Mouse (Mus musculus) ovary, postnatal 36 days (tissue): Measurements from ENCODE around the gene Irf1.

Source experiments
- DNase-seq: peaks from one replicate; pipeline ENCODE4 v3.0.0; 2022; ENCODE audit warnings: low spot score, mixed read lengths

Gene Irf1

DNA sequence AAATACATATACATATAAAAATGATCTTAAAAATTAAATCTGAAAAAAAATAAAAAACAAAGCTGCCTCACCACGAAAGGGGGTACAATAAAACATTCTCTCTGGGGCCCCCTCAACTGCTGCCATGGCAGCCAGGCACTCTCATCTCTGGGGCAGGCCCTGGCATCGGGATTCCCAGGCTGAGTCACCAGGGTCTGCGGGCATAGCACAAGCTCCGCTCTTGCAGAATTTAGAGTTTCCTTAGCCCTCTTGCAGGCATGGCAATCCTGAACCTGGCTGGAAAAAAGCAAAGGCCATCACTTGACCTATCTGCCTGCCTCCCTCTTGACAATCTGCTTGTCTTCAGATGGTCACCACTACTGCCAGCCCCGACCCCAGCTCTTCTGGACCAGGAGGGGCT is 8.5 kb upstream of the Irf1 start:
- no peak for DNase-seq

DNA sequence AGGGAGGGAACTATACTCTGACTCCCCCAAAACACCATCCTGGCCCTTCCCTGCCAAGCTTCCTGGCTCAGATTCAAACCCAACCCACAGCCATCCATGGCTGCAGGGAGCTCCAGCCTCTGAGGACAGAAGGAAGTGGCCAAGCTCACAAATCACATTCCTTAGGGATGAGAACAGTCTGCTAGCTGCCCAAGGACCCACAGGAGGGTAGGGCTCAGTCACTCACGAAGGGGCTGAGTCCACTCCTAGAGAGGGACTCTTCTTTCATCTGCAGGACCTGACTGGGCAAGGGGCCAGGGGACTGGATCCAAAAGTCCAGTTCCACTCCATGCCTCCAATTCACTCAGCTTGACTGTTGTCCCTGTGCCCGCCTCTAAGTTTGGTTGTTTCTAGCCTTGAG is 8.0 kb upstream of the Irf1 start:
- peak; percentile 67 for DNase-seq

DNA sequence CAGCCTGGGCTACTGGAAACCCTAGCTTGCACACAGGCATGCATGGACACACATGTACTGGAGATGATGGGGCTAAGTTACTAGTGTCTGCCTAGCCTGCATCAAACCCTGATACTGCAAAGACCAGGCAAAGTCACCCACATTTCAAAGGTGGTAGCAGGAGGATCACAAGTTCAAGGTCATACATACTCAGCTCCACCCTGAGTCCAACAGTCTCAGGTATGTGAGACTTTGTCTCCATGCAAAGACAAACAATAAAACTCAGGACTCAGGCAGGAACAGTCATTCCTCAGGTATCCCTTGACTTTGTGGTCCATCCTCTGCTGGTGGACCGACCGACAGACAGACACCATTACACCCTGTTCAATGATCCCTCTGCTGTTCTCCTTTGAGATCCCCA is 7.4 kb upstream of the Irf1 start:
- DNase-seq: no peak

DNA sequence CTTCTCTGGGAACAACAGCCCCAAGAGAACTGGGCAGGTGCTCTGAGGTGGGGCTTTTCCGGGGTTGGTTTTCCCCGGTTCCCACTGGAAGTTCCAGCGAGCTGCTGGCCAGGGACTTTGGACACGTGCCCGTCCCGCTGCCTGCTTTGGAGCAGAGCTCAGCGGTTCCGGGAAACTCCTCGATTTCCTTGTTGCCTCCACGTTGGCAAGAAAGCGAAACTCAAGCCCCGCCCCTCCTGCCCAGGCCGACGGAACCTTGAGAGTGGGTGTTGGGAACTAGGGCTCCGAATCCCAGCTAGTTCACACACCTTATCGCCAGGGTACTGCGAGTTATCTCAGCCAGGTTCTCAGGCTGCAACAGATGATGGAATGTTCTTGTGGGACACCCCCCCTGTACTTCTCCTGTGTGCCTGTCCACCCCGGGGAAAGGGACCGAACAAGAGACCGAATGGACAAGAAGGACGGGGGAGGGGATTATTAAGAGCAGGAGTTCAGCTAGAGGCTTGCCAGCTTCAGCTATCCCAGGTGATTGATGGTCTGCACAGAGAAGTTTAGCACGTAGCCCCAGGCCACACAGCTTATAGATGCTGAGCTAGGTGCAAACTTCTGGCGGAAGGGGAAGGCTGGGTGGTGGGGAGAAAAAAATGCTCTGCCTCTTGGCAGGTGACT is 6.9 kb upstream of the Irf1 start:
- DNase-seq: peak; percentile 87

DNA sequence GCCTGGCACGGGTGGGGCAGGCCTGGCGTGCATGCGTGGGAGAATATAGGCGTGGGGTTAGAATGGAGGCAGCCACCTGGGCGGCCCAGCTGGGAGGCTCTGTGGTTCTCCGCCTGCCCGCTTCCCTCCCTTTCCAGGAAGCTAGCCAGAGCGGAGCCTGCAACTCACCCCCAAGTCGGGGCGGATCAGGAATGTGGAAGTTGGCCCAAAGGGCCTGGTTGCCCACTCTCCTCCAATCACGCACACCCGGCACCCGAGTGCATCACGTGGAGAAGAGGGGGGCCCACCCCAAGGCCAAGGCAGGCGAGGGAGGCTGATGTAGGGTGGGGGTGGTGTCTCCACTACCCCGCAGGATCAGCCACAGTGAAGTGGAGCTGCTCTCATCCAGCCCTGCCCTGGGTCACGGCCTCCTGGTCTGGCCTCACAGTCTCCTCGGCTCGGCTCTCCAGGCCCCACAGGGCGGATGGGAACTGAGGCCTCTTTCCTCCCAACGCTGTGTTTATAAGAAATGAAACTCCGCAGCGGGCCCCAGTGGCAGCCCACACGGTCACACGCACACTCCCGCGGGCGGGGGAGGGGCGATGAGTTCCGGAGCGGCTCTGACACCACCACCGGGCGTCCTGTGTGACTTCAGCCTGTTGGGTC is 6.2 kb upstream of the Irf1 start:
- peak; percentile 87 for DNase-seq

DNA sequence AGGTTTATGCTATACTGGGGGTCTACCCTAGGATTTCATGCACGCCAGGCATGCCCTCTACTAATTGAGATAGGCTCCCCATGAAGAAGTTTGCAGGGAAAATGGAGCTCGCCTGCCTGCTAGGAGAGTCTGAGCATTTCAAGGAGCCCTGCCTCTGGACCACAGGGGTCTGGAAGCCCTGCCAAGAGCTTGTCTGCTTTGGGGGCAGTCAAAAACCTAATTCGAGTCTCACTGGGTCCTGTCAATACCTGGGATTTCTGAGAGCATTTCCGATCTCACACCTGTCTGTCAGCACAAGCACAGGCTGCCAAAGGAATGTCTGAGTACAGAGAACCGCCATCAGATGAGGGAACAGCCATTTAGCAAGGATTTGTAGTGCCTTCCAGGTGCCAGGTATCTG is 5.2 kb upstream of the Irf1 start:
- no peak for DNase-seq

DNA sequence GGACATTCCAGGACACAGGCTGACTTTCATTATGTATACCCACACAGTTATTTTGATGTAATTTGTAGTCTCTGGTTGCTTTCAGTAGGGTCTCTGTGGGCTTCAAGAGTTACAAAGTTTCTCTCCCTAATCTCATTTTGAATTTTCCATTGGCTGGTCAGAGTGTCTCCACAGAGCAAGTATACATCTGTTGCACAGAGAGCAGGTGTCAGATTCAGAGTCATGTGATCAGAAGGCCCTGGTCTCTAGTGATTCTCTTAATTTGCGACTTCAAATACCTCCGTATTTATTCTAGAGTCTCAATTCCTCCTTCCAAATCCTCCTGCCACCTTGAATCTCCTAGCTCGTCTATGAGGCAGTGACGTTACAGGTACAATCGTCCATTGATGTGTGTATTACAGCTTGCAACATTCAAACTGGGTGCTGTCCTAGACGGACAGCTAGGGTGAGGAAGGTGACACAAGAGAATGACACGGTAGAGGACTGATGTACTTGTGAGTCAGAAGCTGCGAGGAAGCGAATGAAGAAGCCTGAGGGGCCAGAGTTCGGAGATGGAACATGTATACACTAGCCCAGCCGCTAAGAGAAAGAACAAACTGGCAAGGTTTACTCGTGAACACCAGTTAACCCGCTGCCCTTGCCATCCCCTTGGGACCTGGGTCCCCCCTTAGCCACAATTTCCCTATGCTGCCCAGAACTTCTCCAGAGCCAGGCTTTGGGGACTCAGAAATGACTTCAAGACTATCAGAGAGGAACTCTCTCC is 1.2 kb upstream of the Irf1 start:
- no peak for DNase-seq

DNA sequence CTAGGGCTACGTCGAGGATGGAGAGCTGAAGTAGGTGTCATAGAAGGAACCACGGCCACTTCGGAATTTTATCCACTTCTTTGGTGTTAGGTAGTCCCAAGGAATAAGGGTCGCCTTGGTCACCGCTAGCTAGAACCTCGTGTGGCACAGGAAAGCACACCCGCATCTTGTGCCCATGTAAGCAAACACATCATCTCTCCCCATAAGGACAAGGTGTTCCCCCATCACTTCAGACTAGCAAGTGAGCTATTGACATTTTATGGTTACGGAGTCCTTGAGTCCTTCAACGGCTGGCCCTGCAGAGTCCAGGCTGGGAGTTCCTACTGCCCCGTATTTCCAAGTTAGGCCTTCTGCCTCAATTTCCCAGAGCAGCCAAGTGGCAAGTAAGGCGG is 633 bp upstream of the Irf1 start:
- no peak for DNase-seq

DNA sequence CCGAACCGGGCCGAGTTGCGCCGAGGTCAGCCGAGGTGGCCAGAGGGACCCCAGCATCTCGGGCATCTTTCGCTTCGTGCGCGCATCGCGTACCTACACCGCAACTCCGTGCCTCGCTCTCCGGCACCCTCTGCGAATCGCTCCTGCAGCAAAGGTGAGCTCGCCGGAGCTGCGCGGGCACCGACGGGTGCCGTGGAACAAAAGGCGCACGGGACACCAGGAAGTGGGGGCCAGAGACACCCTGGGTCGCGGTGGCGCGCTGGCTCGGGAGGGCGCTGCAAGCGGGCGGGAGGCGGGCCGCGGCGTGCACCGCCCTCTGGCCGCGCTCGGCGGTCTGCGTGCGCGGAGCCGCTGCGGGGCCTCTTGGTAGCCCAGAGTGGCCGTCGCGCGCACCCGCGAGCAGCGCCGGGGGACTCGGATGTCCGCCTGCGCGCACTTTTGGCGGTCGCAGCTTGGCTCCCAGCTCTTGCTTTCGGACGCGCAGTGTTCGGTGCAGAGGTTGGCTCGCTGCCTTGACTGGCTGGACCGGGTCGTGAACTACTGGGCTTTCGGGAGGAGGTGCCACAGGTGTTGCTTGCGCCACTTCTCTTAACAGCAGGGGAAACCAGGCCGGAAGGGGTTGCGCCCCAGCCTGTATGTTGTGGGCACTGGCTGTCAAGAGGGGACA is 444 bp downstream of the Irf1 start:
- DNase-seq: peak; percentile 84

DNA sequence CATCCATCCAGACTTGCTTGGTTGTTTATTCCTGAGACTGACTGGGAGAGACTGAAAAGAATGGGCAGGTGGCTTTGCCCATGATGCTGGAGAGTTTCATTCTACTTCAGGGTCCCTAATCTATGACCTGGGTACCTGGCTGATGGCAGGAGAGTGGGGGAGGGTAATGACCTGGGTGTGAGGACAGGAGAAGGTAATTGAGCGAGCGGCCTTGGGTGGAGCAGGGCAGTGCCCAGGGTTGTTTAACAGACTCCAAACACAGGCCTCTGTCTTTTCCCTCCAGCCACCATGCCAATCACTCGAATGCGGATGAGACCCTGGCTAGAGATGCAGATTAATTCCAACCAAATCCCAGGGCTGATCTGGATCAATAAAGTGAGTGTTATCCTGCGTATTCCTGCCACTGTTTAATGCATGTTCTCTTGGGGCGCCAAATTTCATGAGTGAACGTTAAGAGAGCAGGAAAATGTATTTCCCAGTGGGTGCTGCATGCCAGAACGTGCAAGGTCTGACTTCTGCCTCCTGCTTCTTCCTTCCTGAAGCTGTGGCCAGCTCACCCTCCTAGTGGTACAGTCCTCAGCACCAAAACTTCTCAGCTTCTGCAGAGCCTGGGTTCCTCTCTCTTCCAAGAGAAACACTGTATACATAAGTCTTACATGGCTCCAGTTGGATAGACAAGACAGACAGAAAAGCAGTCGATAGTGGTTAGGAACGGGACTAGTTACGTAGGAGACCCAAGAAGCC is 1.4 kb downstream of the Irf1 start:
- DNase-seq: no peak

DNA sequence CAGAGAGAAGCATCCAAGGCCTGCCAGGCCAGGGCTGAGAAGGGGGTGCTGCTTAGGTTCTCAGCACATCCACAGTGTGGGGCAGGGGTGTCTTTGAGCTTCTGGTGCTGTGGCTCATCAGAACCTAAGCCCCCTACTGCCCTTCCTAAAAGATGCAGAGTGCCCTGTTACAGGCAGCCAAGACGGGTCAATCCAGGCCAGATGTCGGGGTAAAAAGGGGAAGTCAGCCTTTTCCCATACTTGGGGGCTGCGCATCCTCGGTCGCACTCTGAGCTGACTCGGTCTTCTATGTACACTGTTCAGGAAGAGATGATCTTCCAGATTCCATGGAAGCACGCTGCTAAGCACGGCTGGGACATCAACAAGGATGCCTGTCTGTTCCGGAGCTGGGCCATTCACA is 2.7 kb downstream of the Irf1 start:
- DNase-seq: no peak

DNA sequence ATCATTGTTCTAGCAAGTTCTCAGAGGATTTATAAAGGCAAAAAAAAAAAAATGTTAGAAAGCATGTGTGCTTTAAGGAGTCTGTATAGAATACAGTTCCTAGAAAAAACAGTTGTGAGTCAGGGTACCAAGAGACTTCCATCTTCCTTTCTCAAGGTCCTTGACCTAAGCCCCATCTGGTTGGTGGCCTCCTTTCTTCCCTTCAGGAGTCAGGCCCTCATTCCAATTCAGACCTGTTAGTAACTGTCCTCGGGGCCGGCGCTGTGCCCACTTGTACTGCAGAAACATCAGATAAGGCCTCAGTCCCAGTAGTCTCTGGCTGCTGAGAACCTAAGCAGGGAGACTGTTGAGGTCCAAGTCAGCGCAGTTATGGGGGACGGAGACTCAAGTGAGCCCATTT is 3.3 kb downstream of the Irf1 start, which contains the start of gene Gm17334:
Gm17334 (minus strand) TSS at position 101 of the 400 bp plus-strand sequence.
- DNase-seq: no peak

DNA sequence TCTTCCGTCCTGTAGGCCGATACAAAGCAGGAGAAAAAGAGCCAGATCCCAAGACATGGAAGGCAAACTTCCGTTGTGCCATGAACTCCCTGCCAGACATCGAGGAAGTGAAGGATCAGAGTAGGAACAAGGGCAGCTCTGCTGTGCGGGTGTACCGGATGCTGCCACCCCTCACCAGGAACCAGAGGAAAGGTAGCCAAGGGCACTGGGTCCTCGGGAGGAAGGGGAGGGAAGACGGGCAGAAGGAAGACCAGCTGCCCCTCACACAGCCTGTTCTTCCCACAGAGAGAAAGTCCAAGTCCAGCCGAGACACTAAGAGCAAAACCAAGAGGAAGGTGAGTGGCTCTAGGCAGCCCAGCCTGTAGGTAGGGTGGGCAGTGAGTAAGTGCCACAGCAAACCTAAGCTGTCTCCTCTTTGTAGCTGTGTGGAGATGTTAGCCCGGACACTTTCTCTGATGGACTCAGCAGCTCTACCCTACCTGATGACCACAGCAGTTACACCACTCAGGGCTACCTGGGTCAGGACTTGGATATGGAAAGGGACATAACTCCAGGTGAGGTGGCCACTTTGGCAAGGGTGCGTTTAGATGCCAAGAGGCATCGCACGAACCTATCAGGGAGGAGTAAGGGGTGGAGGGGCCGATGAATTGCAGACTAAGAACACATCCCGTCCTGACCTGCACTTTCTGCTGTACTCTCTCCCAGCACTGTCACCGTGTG is 4.0 kb downstream of the Irf1 start:
- no peak for DNase-seq

DNA sequence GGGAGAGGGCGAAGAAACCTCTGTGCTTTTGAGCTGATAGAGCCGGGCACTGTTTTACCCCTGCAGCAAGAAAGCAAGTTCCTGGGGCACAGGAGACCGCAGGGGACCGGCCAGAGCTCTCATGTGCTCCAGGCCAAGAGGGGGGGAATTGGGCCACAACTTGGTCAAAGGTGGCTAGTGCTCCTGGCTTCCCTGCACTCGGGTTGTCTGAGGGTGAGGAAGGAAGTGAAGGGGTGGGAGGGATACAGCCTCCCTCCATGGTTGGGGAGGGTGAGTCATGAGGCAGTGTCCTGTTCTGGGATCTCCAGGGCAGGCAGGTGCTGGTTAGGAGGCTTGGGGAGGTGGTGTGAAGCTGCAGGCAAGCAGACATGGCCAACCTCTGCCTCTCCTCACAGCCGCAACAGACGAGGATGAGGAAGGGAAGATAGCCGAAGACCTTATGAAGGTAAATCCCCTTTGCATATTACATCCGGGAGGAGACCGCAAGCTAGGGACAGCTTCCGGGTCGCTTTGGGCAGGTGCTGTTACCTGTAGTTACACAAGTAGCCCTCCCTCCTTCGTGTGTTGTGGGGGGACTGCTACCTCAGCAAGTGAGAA is 4.9 kb downstream of the Irf1 start:
- DNase-seq: no peak

DNA sequence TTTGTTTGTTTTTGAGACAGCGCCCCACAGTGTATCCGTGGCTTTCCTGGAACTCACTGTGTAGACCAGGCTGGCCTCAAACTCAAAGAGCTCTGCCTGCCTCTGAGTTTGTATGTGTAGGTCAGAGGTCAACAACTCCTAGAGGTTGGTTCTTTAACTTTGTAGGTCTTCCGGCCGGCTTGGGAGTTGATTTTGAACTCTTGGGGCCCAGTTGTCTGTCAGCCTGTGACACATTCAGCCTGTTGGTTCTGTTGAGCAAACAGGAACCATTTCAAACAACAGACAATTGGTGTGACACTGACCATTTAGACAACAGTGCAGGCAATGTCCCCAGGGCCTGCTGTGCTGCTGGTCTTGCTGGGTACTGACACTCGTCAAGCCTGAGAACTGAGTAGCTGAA is 7.9 kb downstream of the Irf1 start:
- no peak for DNase-seq

DNA sequence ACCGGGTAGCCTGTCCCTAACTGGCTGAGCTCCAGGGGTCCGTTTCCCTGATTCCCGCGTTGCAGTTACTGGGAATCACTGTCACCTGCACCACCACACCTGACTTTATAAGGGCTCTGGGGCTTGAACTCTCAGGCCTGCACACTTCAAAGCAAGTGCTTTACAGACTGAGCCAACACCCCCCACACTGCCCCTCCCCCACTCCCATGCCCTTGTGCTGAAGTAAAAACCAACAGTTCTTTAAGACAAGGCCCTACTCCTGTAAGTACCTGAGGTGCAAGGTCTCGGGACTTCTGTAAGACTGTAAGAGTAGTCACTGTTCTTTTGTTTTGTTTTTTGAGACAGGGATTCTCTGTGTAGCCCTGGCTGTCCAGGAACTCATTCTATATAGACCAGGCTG is 8.6 kb downstream of the Irf1 start:
- no peak for DNase-seq

DNA sequence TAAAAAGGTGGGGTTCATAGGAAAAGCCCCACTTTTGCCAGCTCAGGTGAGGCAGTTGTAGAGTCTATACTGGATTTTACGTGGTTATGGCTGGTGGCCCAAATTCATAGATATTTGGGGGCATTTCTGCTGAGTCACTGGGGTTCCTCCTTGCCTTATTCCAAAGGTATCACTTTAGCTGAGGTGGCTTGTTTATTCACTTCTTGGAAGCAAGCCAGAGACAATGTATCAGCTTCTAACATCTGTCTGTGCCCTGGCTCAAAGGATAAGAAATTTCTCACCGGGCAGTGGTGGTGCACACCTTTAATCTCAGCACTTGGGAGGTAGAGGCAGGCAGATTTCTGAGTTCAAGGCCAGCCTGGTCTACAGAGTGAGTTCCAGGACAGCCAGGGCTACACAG is 10.0 kb downstream of the Irf1 start:
- no peak for DNase-seq

DNA sequence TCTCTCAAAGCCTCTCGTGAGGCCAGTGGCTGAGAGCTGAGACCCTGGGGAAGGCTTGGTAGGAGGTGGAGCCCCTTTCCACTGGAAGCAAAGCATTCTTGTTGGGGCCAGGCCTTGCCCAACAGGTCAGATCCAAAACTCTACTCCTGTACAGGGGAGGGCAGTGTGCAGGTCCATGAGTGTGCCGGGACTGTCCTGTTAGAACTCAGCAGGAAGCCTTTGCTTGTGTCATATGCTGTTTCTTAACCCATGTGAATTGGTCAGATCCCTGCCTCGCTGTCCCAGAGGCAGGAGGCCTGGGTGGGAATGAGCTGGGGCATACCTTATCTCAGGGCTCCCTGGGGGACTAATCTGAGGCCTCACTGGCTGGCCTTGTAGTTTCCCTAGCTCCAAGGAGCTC is 10.4 kb downstream of the Irf1 start:
- no peak for DNase-seq

DNA sequence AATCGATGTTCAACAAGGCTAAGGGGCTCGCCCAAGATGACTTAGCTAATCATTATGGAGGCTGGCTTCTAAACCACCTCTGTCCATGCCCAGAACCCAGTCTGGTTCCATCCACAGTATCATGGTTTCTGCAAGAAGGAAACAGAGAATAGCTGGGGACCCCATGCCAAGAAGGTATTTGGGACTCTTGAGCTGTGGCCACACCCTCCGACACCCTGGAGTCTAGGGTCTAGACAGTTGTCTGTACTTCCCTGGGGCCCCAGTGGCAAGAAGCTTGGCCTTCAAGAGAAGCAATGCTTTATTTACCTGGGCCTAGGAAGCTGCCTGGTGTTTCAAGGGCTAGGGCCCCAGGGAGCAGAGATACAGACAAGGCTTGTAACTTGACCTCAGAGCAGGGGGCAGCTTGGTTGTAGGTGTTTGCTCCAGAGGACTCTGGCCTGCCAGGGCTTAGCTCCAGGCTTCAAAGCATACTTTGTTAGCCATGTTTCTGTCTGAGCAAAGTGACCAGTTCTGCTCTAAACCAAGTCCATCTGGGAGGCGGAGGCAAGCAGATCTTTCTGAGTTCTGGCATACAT is 11.5 kb downstream of the Irf1 start:
- DNase-seq: no peak

DNA sequence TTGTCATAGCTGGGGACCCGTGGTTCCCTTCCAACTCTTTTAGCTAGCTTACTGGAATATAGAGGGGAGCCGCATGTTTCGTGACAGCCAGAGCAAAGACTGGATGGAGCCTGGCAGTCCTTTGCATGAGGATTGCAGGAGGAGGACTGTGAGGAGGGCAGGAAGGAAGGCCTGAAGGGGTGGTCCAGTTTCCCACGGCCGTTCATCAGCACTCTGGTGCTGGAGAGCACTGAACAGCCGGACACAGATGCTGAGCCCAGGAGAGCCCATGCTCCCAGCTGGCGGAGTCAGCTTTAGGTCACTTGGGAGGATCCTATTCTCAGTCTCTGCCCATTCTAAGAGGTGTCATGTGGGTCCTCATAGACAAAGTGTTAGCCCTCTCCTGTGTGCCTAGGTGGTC is 12.2 kb downstream of the Irf1 start:
- DNase-seq: no peak

DNA sequence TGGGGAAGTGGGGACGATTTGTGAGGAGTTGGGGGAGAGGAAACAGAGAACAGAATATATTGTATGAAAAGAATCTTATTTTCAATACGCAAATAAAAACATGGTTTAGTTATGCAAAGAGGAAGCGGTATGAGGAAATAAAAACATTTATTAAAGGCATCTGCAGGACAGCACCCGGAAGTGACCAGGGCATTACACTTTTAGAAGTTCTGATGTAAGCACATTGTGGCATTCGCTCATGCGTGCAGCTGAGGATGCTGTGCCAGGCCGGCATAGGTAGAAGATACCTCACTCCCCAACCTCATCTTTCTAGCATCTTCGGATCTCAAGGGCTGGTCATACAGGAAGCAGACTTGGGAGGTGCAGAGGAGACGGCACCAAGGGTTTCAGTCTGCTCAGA is 13.5 kb downstream of the Irf1 start:
- no peak for DNase-seq
